Mouse (Mus musculus): ENCODE results near the gene Tmem126b. TPM values are rescaled to one million over a fixed set of nuclear protein-coding genes. Genes with fewer than 3 reads are reported as not detected.

Tmem126b gene
- polyA plus RNA-seq (2017; shearing (Covaris generic)) = 42.2 TPM

GRCm38 (mm10) chr7:90475793-90476312 lies at the start of gene Tmem126b:
Gene Tmem126b, minus strand, starts transcription at chr7:90476001.

GRCm38 (mm10) chr7:90476313-90477245 lies 778 bp upstream of the Tmem126b start, which contains the start of gene Dlg2:
Gene Dlg2, plus strand, starts transcription at chr7:90476672.

GRCm38 (mm10) chr7:90456845-90457468 lies 18.8 kb downstream of the Tmem126b start, which contains the start of gene Tmem126a:
Gene Tmem126a, minus strand, starts transcription at chr7:90457229.

GRCm38 (mm10) chr7:90442518-90443080 lies 33.2 kb downstream of the Tmem126b start, which contains the start of gene Crebzf:
Gene Crebzf, plus strand, starts transcription at chr7:90442729.

GRCm38 (mm10) chr7:90426020-90427001 lies 49.5 kb downstream of the Tmem126b start, which contains the start of gene Ccdc89:
Gene Ccdc89, plus strand, starts transcription at chr7:90426577.

Other genes starting within 250 kb of the Tmem126b start
- not detected for gene Ccdc83, start 210.2 kb downstream of the Tmem126b start, polyA plus RNA-seq (2017; shearing (Covaris generic))
- 79.0 TPM for gene Sytl2, start 173.7 kb downstream of the Tmem126b start, polyA plus RNA-seq (2017; shearing (Covaris generic))
- not detected for gene Ccdc89, start 49.4 kb downstream of the Tmem126b start, polyA plus RNA-seq (2017; shearing (Covaris generic))
- 12.2 TPM for gene Crebzf, start 33.3 kb downstream of the Tmem126b start, polyA plus RNA-seq (2017; shearing (Covaris generic))
- gene Tmem126a, start 18.8 kb downstream of the Tmem126b start, polyA plus RNA-seq (2017; shearing (Covaris generic)) = 97.5 TPM
- 0.22 TPM for gene Dlg2, start 671 bp upstream of the Tmem126b start, polyA plus RNA-seq (2017; shearing (Covaris generic))

All from activated CD4-positive, CD25-positive, alpha-beta regulatory T cell, adult 9 weeks (primary cell).